Mouse (Mus musculus): ENCODE measurements around the gene Olfr715. TPM values are rescaled to one million over a fixed set of nuclear protein-coding genes. Genes with fewer than 3 reads are reported as not detected.
"Not testable (repeated sequence)": the region's sequence is repeated elsewhere in the genome, so short reads cannot be mapped to it uniquely, and the experiment has no call there.

Gene Olfr715
- total RNA-seq (2014; fragmentation: Nextera tagmentation) (not detected in 2 replicates), total RNA-seq (2017) (not detected in 2 replicates)

- not testable (repeated sequence) for ATAC-seq (replicated peaks; ENCODE audit: low FRiP score, low TSS enrichment, poor library complexity, severe bottlenecking)
These were observed at the start of gene Olfr715 for GRCm38 (mm10) chr7:107130983-107131382. Olfr715 (minus strand) TSS chr7:107131083.

GRCm38 (mm10) chr7:107180406-107180805, 49.5 kb upstream of the Olfr715 start:
- ATAC-seq (replicated peaks; ENCODE audit: low FRiP score, low TSS enrichment, poor library complexity, severe bottlenecking) = no peak

DNA sequence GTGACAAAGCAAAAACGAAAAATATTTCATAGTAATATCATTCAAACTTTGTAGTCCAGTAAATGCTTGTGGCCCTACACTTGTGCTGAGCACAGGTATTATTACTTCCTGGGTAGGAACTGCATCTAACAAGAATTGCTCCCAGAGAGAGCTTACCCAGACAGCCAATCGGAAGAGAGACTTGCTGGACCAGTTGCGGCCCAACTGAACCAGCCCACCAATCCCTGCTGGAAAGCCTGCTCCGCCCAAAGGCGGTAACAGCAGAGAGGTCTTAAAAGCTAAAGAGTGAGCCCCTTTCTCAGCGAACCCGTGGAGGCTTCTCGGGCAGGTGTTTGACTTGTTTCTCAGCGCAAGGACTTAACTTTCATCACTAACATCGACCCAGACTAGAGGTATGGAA, 35.8 kb upstream of the Olfr715 start, which contains the start of gene Nlrp14:
Gene Nlrp14 (plus strand): TSS at position 301 of the 400 bp plus-strand sequence.
- ATAC-seq (replicated peaks; ENCODE audit: low FRiP score, low TSS enrichment, poor library complexity, severe bottlenecking) = no peak

DNA sequence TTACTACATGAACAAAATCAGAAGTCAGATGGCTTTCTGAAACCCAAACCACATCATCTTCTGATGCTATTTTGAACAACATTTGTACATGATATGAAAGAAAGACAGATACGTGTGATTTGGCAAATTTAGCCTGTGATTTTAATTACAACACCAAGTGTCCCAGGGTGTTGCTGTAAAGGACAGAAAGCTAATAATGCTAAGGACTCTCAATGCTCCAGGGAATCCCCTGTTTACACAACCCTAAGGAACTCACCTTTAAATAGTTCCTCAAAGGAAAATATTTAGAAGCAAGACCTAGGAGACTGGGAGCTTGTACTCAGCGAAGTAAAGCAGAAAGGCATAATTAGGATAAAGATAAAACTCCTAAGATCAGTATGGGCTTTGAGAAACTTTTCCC, 7.1 kb upstream of the Olfr715 start, which contains the start of gene Olfr716:
Gene Olfr716 (plus strand): TSS at position 301 of the 400 bp plus-strand sequence.
- ATAC-seq (replicated peaks; ENCODE audit: low FRiP score, low TSS enrichment, poor library complexity, severe bottlenecking) = not testable (repeated sequence)

GRCm38 (mm10) chr7:107110269-107110668, 20.6 kb downstream of the Olfr715 start, which contains the start of gene Olfr715b:
Olfr715b (minus strand) TSS chr7:107110369.
- not testable (repeated sequence) for ATAC-seq (replicated peaks; ENCODE audit: low FRiP score, low TSS enrichment, poor library complexity, severe bottlenecking)

DNA sequence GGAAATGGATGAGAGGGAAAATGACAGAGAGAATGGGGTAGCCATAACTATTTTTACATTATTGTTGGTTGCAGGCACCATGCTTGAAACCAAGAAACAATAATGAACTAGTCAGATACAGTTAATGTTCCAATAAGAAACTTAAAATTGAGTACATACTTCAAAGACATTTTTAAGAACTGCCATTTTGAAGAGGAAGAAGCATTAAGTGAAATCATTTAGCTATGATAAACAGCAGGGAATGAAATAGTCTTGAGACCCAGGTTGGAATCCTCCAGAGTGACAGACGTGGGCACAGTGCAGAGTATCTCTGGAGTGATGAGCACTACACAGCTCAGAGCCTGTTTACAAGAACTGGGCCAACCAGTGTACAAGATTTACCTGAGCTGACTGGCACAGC, 38.0 kb downstream of the Olfr715 start, which contains the start of gene Olfr17:
Gene Olfr17 (plus strand): TSS at position 301 of the 400 bp plus-strand sequence.
- ATAC-seq (replicated peaks; ENCODE audit: low FRiP score, low TSS enrichment, poor library complexity, severe bottlenecking) = no peak

Other genes with a start within 250 kb of the Olfr715 start
- not detected in 2 replicates for gene Olfr706, start 242.9 kb downstream of the Olfr715 start, total RNA-seq (2014; fragmentation: Nextera tagmentation)
- not detected in 2 replicates for gene Olfr706, start 242.9 kb downstream of the Olfr715 start, total RNA-seq (2017)
- not detected in 2 replicates for gene Olfr707, start 229.8 kb downstream of the Olfr715 start, total RNA-seq (2014; fragmentation: Nextera tagmentation)
- not detected in 2 replicates for gene Olfr707, start 229.8 kb downstream of the Olfr715 start, total RNA-seq (2017)
- gene Olfr1532-ps1, start 223.1 kb downstream of the Olfr715 start, total RNA-seq (2014; fragmentation: Nextera tagmentation) = not detected in 2 replicates
- not detected in 2 replicates for gene Olfr1532-ps1, start 223.1 kb downstream of the Olfr715 start, total RNA-seq (2017)
- not detected in 2 replicates for gene Olfr709-ps1, start 198.9 kb downstream of the Olfr715 start, total RNA-seq (2014; fragmentation: Nextera tagmentation)
- not detected in 2 replicates for gene Olfr709-ps1, start 198.9 kb downstream of the Olfr715 start, total RNA-seq (2017)
- not detected in 2 replicates for gene Olfr710, start 182.8 kb downstream of the Olfr715 start, total RNA-seq (2014; fragmentation: Nextera tagmentation)
- not detected in 2 replicates for gene Olfr710, start 182.8 kb downstream of the Olfr715 start, total RNA-seq (2017)
- gene Olfr6, start 167.1 kb downstream of the Olfr715 start, total RNA-seq (2014; fragmentation: Nextera tagmentation) = not detected in 2 replicates
- gene Olfr6, start 167.1 kb downstream of the Olfr715 start, total RNA-seq (2017) = not detected in 2 replicates
- not detected in 2 replicates for gene Olfr711, start 155.6 kb downstream of the Olfr715 start, total RNA-seq (2014; fragmentation: Nextera tagmentation)
- not detected in 2 replicates for gene Olfr711, start 155.6 kb downstream of the Olfr715 start, total RNA-seq (2017)
- gene Olfr2, start 125.0 kb downstream of the Olfr715 start, total RNA-seq (2014; fragmentation: Nextera tagmentation) = 0.07 TPM in 1 of 2 replicates, not detected in the other
- gene Olfr2, start 125.0 kb downstream of the Olfr715 start, total RNA-seq (2017) = not detected in 2 replicates
- not detected in 2 replicates for gene Olfr713, start 99.9 kb downstream of the Olfr715 start, total RNA-seq (2014; fragmentation: Nextera tagmentation)
- gene Olfr713, start 99.9 kb downstream of the Olfr715 start, total RNA-seq (2017) = not detected in 2 replicates
- gene Olfr714, start 60.1 kb downstream of the Olfr715 start, total RNA-seq (2014; fragmentation: Nextera tagmentation) = not detected in 2 replicates
- not detected in 2 replicates for gene Olfr714, start 60.1 kb downstream of the Olfr715 start, total RNA-seq (2017)
- not detected in 2 replicates for gene Olfr17, start 37.9 kb downstream of the Olfr715 start, total RNA-seq (2014; fragmentation: Nextera tagmentation)
- not detected in 2 replicates for gene Olfr17, start 37.9 kb downstream of the Olfr715 start, total RNA-seq (2017)
- gene Olfr715b, start 20.7 kb downstream of the Olfr715 start, total RNA-seq (2014; fragmentation: Nextera tagmentation) = not detected in 2 replicates
- not detected in 2 replicates for gene Olfr715b, start 20.7 kb downstream of the Olfr715 start, total RNA-seq (2017)
- not detected in 2 replicates for gene Olfr716, start 7.2 kb upstream of the Olfr715 start, total RNA-seq (2014; fragmentation: Nextera tagmentation)
- not detected in 2 replicates for gene Olfr716, start 7.2 kb upstream of the Olfr715 start, total RNA-seq (2017)
- gene Nlrp14, start 35.9 kb upstream of the Olfr715 start, total RNA-seq (2014; fragmentation: Nextera tagmentation) = not detected in 2 replicates
- not detected in 2 replicates for gene Nlrp14, start 35.9 kb upstream of the Olfr715 start, total RNA-seq (2017)
- not detected in 2 replicates for gene Rbmxl2, start 78.4 kb upstream of the Olfr715 start, total RNA-seq (2014; fragmentation: Nextera tagmentation)
- gene Rbmxl2, start 78.4 kb upstream of the Olfr715 start, total RNA-seq (2017) = not detected in 2 replicates
- gene Syt9, start 239.6 kb upstream of the Olfr715 start, total RNA-seq (2014; fragmentation: Nextera tagmentation) = not detected in 2 replicates
- gene Syt9, start 239.6 kb upstream of the Olfr715 start, total RNA-seq (2017) = not detected in 2 replicates

Measured in megakaryocyte-erythroid progenitor cell, adult 5-6 weeks (primary cell).